Mouse (Mus musculus): Measurements from ENCODE around the gene Zfp541. TPM values are rescaled to one million over a fixed set of nuclear protein-coding genes. Genes with fewer than 3 reads are reported as not detected.

Zfp541 gene
- total and polyA plus RNA-seq, 2 experiments from 2014 or later: 0.24 to 0.31 TPM

GRCm38 (mm10) chr7:16033580-16034461, 27.8 kb upstream of the Zfp541 start:
- DNase-seq (ENCODE audit: low spot score) (no peak), ATAC-seq (no peak)
- Histone ChIP-seq H3K27me3 (ENCODE audit: insufficient read depth, low read length) (no peaks in the 10 kb centered on the region), H3K9ac (replicated peaks; ENCODE audit: low read length) (no peak overlapping the region), H3K4me2 (ENCODE audit: low read depth, low read length) (no peak overlapping the region), H3K9me3 (ENCODE audit: low read length) (no peaks in the 10 kb centered on the region), H3K4me3 (ENCODE audit: low read length) (no peak overlapping the region), H3K4me1 (ENCODE audit: insufficient read depth, low read length) (no peaks in the 10 kb centered on the region), H3K36me3 (ENCODE audit: insufficient read depth, low read length) (no peaks in the 10 kb centered on the region), H3K27ac (no peak overlapping the region)
- TF ChIP-seq CTCF (IDR thresholded peaks at IDR 0.05; ENCODE audit: low read depth): no peak
- WGBS: 94% methylated on average over 8 of the region's 8 CpGs

GRCm38 (mm10) chr7:16036972-16037371, 24.6 kb upstream of the Zfp541 start:
- Histone ChIP-seq H3K4me1 (ENCODE audit: insufficient read depth, low read length) (no peaks in the 10 kb centered on the region), H3K27ac (no peak overlapping the region), H3K4me2 (ENCODE audit: low read depth, low read length) (no peak overlapping the region), H3K4me3 (ENCODE audit: low read length) (no peak overlapping the region), H3K27me3 (ENCODE audit: insufficient read depth, low read length) (no peaks in the 10 kb centered on the region), H3K36me3 (ENCODE audit: insufficient read depth, low read length) (no peaks in the 10 kb centered on the region), H3K9me3 (ENCODE audit: low read length) (no peaks in the 10 kb centered on the region), H3K9ac (replicated peaks; ENCODE audit: low read length) (no peak overlapping the region)
- TF ChIP-seq CTCF (IDR thresholded peaks at IDR 0.05; ENCODE audit: low read depth): no peak
- DNase-seq (ENCODE audit: low spot score): no peak
- no peak for ATAC-seq
- 95% methylated on average over 6 of the region's 6 CpGs for WGBS

- no peak for TF ChIP-seq CTCF (IDR thresholded peaks at IDR 0.05; ENCODE audit: low read depth)
- no peaks in the 10 kb centered on the region for H3K36me3 ChIP-seq (ENCODE audit: insufficient read depth, low read length)
- peaks cover 2% of the 10 kb centered on the region; the same call in 1 of the 2 replicates for H3K4me1 ChIP-seq (ENCODE audit: insufficient read depth, low read length)
- no peak overlapping the region for H3K9ac ChIP-seq (replicated peaks; ENCODE audit: low read length)
- no peaks in the 10 kb centered on the region for H3K9me3 ChIP-seq (ENCODE audit: low read length)
- no peak overlapping the region for H3K4me3 ChIP-seq (ENCODE audit: low read length)
- DNase-seq (ENCODE audit: low spot score): no peak
- H3K27me3 ChIP-seq (ENCODE audit: insufficient read depth, low read length): no peaks in the 10 kb centered on the region
- H3K27ac ChIP-seq: no peak overlapping the region
- ATAC-seq: no peak
- H3K4me2 ChIP-seq (ENCODE audit: low read depth, low read length): no peak overlapping the region
- 93% methylated on average over 5 of the region's 5 CpGs for WGBS
Observed at GRCm38 (mm10) chr7:16039363-16039762, 22.3 kb upstream of the Zfp541 start.

- no peaks in the 10 kb centered on the region for H3K36me3 ChIP-seq (ENCODE audit: insufficient read depth, low read length)
- ATAC-seq (no peak), DNase-seq (ENCODE audit: low spot score) (no peak)
- no peaks in the 10 kb centered on the region for H3K9me3 ChIP-seq (ENCODE audit: low read length)
- H3K27me3 ChIP-seq (ENCODE audit: insufficient read depth, low read length): no peaks in the 10 kb centered on the region
- peaks cover 17% of the 10 kb centered on the region for H3K4me1 ChIP-seq (ENCODE audit: insufficient read depth, low read length)
- WGBS: 86% methylated on average over 2 of the region's 2 CpGs
- H3K27ac ChIP-seq: no peak overlapping the region
- no peak overlapping the region for H3K4me3 ChIP-seq (ENCODE audit: low read length)
- H3K9ac ChIP-seq (replicated peaks; ENCODE audit: low read length): no peak overlapping the region
- TF ChIP-seq CTCF (IDR thresholded peaks at IDR 0.05; ENCODE audit: low read depth): no peak
- H3K4me2 ChIP-seq (ENCODE audit: low read depth, low read length): no peak overlapping the region
Observed at GRCm38 (mm10) chr7:16041208-16041607, 20.4 kb upstream of the Zfp541 start.

- H3K4me1 ChIP-seq (ENCODE audit: insufficient read depth, low read length): peaks cover 19% of the 10 kb centered on the region
- H3K36me3 ChIP-seq (ENCODE audit: insufficient read depth, low read length): no peaks in the 10 kb centered on the region
- no peak for DNase-seq (ENCODE audit: low spot score)
- no peak overlapping the region for H3K4me3 ChIP-seq (ENCODE audit: low read length)
- H3K4me2 ChIP-seq (ENCODE audit: low read depth, low read length): no peak overlapping the region
- no peaks in the 10 kb centered on the region for H3K9me3 ChIP-seq (ENCODE audit: low read length)
- WGBS: 69% methylated on average over 10 of the region's 10 CpGs
- no peaks in the 10 kb centered on the region for H3K27me3 ChIP-seq (ENCODE audit: insufficient read depth, low read length)
- no peak overlapping the region for H3K9ac ChIP-seq (replicated peaks; ENCODE audit: low read length)
- H3K27ac ChIP-seq: no peak overlapping the region
- TF ChIP-seq CTCF (IDR thresholded peaks at IDR 0.05; ENCODE audit: low read depth): no peak
- ATAC-seq: no peak
Observed at GRCm38 (mm10) chr7:16042850-16043775, 18.5 kb upstream of the Zfp541 start.

- WGBS: 8% methylated on average over 3 of the region's 3 CpGs
- Histone ChIP-seq H3K36me3 (ENCODE audit: insufficient read depth, low read length) (no peaks in the 10 kb centered on the region), H3K27me3 (ENCODE audit: insufficient read depth, low read length) (no peaks in the 10 kb centered on the region), H3K9me3 (ENCODE audit: low read length) (no peaks in the 10 kb centered on the region), H3K4me2 (ENCODE audit: low read depth, low read length) (no peak overlapping the region), H3K4me1 (ENCODE audit: insufficient read depth, low read length) (peaks cover 19% of the 10 kb centered on the region), H3K4me3 (ENCODE audit: low read length) (no peak overlapping the region), H3K27ac (no peak overlapping the region), H3K9ac (replicated peaks; ENCODE audit: low read length) (no peak overlapping the region)
- DNase-seq (ENCODE audit: low spot score) (no peak), ATAC-seq (no peak)
- no peak for TF ChIP-seq CTCF (IDR thresholded peaks at IDR 0.05; ENCODE audit: low read depth)
Observed at GRCm38 (mm10) chr7:16043861-16044435, 17.7 kb upstream of the Zfp541 start.

All from hindbrain, postnatal 0 days (tissue).